Mouse (Mus musculus): ENCODE results near the gene Entpd3.

- TF ChIP-seq POLR2A (IDR thresholded peaks at IDR 0.05; ENCODE audit: control insufficient read depth, low read depth, low read length) (no peak), CTCF (IDR thresholded peaks at IDR 0.05; ENCODE audit: control insufficient read depth, insufficient read depth, insufficient replicate concordance, low read depth, low read length) (no peak)
Observed at GRCm38 (mm10) chr9:120595306-120595705, 55.7 kb downstream of the Entpd3 start.
